Mouse (Mus musculus): ENCODE measurements around the gene Rpl14. TPM values are rescaled to one million over a fixed set of nuclear protein-coding genes. Genes with fewer than 3 reads are reported as not detected.

Rpl14 gene
- polyA plus RNA-seq, 1 experiment from 2014 or later, result 407 TPM

- no peaks in the 10 kb centered on the region for H3K27me3 ChIP-seq (ENCODE audit: control insufficient read depth, insufficient read depth, low read depth, low read length)
- H3K9me3 ChIP-seq (replicated peaks; ENCODE audit: control insufficient read depth, low read length, poor library complexity, severe bottlenecking), result no peaks in the 10 kb centered on the region
- no peak for ATAC-seq
- 84% methylated on average over 5 of the region's 5 CpGs for WGBS
- H3K4me3 ChIP-seq (ENCODE audit: low read depth, low read length), result no peak overlapping the region
- H3K9ac ChIP-seq (ENCODE audit: low read depth, low read length), result no peak overlapping the region
- no peak overlapping the region for H3K27ac ChIP-seq (ENCODE audit: low read length)
- H3K4me1 ChIP-seq (ENCODE audit: control insufficient read depth, insufficient read depth, low read length), result peaks cover 6% of the 10 kb centered on the region
- no peaks in the 10 kb centered on the region for H3K36me3 ChIP-seq (ENCODE audit: control insufficient read depth, insufficient read depth, low read length)
- H3K4me2 ChIP-seq (ENCODE audit: low read length), result no peak overlapping the region
Observed at GRCm38 (mm10) chr9:120566384-120566783, 4.9 kb upstream of the Rpl14 start.

- no peak for ATAC-seq
- WGBS, result 80% methylated on average over 2 of the region's 2 CpGs
- H3K36me3 ChIP-seq (ENCODE audit: control insufficient read depth, insufficient read depth, low read length), result peaks cover 5% of the 10 kb centered on the region
- H3K27ac ChIP-seq (ENCODE audit: low read length), result no peak overlapping the region
- no peaks in the 10 kb centered on the region for H3K9me3 ChIP-seq (replicated peaks; ENCODE audit: control insufficient read depth, low read length, poor library complexity, severe bottlenecking)
- H3K4me1 ChIP-seq (ENCODE audit: control insufficient read depth, insufficient read depth, low read length), result peaks cover 12% of the 10 kb centered on the region
- no peaks in the 10 kb centered on the region for H3K27me3 ChIP-seq (ENCODE audit: control insufficient read depth, insufficient read depth, low read depth, low read length)
- no peak overlapping the region for H3K4me2 ChIP-seq (ENCODE audit: low read length)
- no peak overlapping the region for H3K4me3 ChIP-seq (ENCODE audit: low read depth, low read length)
- H3K9ac ChIP-seq (ENCODE audit: low read depth, low read length), result no peak overlapping the region
Observed at GRCm38 (mm10) chr9:120568917-120569316, 2.3 kb upstream of the Rpl14 start.

GRCm38 (mm10) chr9:120569721-120570333 lies 1.4 kb upstream of the Rpl14 start:
- H3K27me3 ChIP-seq (ENCODE audit: control insufficient read depth, insufficient read depth, low read depth, low read length), result no peaks in the 10 kb centered on the region
- H3K27ac ChIP-seq (ENCODE audit: low read length), result no peak overlapping the region
- no peaks in the 10 kb centered on the region for H3K9me3 ChIP-seq (replicated peaks; ENCODE audit: control insufficient read depth, low read length, poor library complexity, severe bottlenecking)
- 55% methylated on average over 13 of the region's 13 CpGs for WGBS
- no peak overlapping the region for H3K9ac ChIP-seq (ENCODE audit: low read depth, low read length)
- peaks cover 12% of the 10 kb centered on the region for H3K4me1 ChIP-seq (ENCODE audit: control insufficient read depth, insufficient read depth, low read length)
- H3K4me2 ChIP-seq (ENCODE audit: low read length), result no peak overlapping the region
- no peak overlapping the region for H3K4me3 ChIP-seq (ENCODE audit: low read depth, low read length)
- peaks cover 12% of the 10 kb centered on the region for H3K36me3 ChIP-seq (ENCODE audit: control insufficient read depth, insufficient read depth, low read length)
- no peak for ATAC-seq

- ATAC-seq, result no peak
- Histone ChIP-seq H3K36me3 (ENCODE audit: control insufficient read depth, insufficient read depth, low read length) (peaks cover 15% of the 10 kb centered on the region), H3K9ac (ENCODE audit: low read depth, low read length) (no peak overlapping the region), H3K4me1 (ENCODE audit: control insufficient read depth, insufficient read depth, low read length) (peaks cover 12% of the 10 kb centered on the region), H3K4me3 (ENCODE audit: low read depth, low read length) (peak overlapping the region; percentile 74; the same call in 1 of the 2 replicates), H3K4me2 (ENCODE audit: low read length) (peak overlapping the region; percentile 54), H3K27me3 (ENCODE audit: control insufficient read depth, insufficient read depth, low read depth, low read length) (no peaks in the 10 kb centered on the region), H3K27ac (ENCODE audit: low read length) (no peak overlapping the region), H3K9me3 (replicated peaks; ENCODE audit: control insufficient read depth, low read length, poor library complexity, severe bottlenecking) (no peaks in the 10 kb centered on the region)
- WGBS, result 66% methylated on average over 2 of the region's 2 CpGs
Observed at GRCm38 (mm10) chr9:120570334-120570725, 914 bp upstream of the Rpl14 start.

- peak overlapping the region; percentile 78 for H3K9ac ChIP-seq (ENCODE audit: low read depth, low read length)
- no peaks in the 10 kb centered on the region for H3K9me3 ChIP-seq (replicated peaks; ENCODE audit: control insufficient read depth, low read length, poor library complexity, severe bottlenecking)
- H3K4me2 ChIP-seq (ENCODE audit: low read length), result peak overlapping the region; percentile 62
- H3K27me3 ChIP-seq (ENCODE audit: control insufficient read depth, insufficient read depth, low read depth, low read length), result no peaks in the 10 kb centered on the region
- peak; percentile 80 for ATAC-seq
- peaks cover 21% of the 10 kb centered on the region for H3K36me3 ChIP-seq (ENCODE audit: control insufficient read depth, insufficient read depth, low read length)
- peaks cover 19% of the 10 kb centered on the region for H3K4me1 ChIP-seq (ENCODE audit: control insufficient read depth, insufficient read depth, low read length)
- peak overlapping the region; percentile 84 for H3K27ac ChIP-seq (ENCODE audit: low read length)
- peak overlapping the region; percentile 74 for H3K4me3 ChIP-seq (ENCODE audit: low read depth, low read length)
- WGBS, result 1% methylated on average over 49 of the region's 53 CpGs
Observed at GRCm38 (mm10) chr9:120571593-120572385, 545 bp downstream of the Rpl14 start.

- Histone ChIP-seq H3K4me1 (ENCODE audit: control insufficient read depth, insufficient read depth, low read length) (peaks cover 17% of the 10 kb centered on the region), H3K36me3 (ENCODE audit: control insufficient read depth, insufficient read depth, low read length) (peaks cover 21% of the 10 kb centered on the region)
Observed at GRCm38 (mm10) chr9:120575748-120576661, 4.8 kb downstream of the Rpl14 start.

GRCm38 (mm10) chr9:120576662-120577013 lies 5.4 kb downstream of the Rpl14 start:
- Histone ChIP-seq H3K4me3 (ENCODE audit: low read depth, low read length) (peak overlapping the region; percentile 80), H3K36me3 (ENCODE audit: control insufficient read depth, insufficient read depth, low read length) (peaks cover 21% of the 10 kb centered on the region), H3K9ac (ENCODE audit: low read depth, low read length) (no peak overlapping the region), H3K27ac (ENCODE audit: low read length) (peak overlapping the region; percentile 57; the same call in 1 of the 2 replicates), H3K4me2 (ENCODE audit: low read length) (peak overlapping the region; percentile 85), H3K4me1 (ENCODE audit: control insufficient read depth, insufficient read depth, low read length) (peaks cover 17% of the 10 kb centered on the region), H3K9me3 (replicated peaks; ENCODE audit: control insufficient read depth, low read length, poor library complexity, severe bottlenecking) (no peaks in the 10 kb centered on the region), H3K27me3 (ENCODE audit: control insufficient read depth, insufficient read depth, low read depth, low read length) (no peaks in the 10 kb centered on the region)
- WGBS, result 0% methylated on average over 4 of the region's 4 CpGs
- peak; percentile 23; the same call in 1 of the 2 replicates for ATAC-seq

More at GRCm38 (mm10) chr9:120575748-120576661, 4.8 kb downstream of the Rpl14 start:
- no peak for ATAC-seq
- Histone ChIP-seq H3K27me3 (ENCODE audit: control insufficient read depth, insufficient read depth, low read depth, low read length) (no peaks in the 10 kb centered on the region), H3K9me3 (replicated peaks; ENCODE audit: control insufficient read depth, low read length, poor library complexity, severe bottlenecking) (no peaks in the 10 kb centered on the region), H3K4me2 (ENCODE audit: low read length) (peak overlapping the region; percentile 85), H3K4me3 (ENCODE audit: low read depth, low read length) (no peak overlapping the region; the same call in 1 of the 2 replicates), H3K9ac (ENCODE audit: low read depth, low read length) (no peak overlapping the region), H3K27ac (ENCODE audit: low read length) (no peak overlapping the region)
- 66% methylated on average over 6 of the region's 6 CpGs for WGBS

GRCm38 (mm10) chr9:120577133-120577651 lies 5.9 kb downstream of the Rpl14 start:
- Histone ChIP-seq H3K4me1 (ENCODE audit: control insufficient read depth, insufficient read depth, low read length) (peaks cover 17% of the 10 kb centered on the region), H3K4me3 (ENCODE audit: low read depth, low read length) (peak overlapping the region; percentile 80), H3K36me3 (ENCODE audit: control insufficient read depth, insufficient read depth, low read length) (peaks cover 21% of the 10 kb centered on the region), H3K27ac (ENCODE audit: low read length) (peak overlapping the region; percentile 71), H3K27me3 (ENCODE audit: control insufficient read depth, insufficient read depth, low read depth, low read length) (no peaks in the 10 kb centered on the region), H3K9ac (ENCODE audit: low read depth, low read length) (peak overlapping the region; percentile 90), H3K4me2 (ENCODE audit: low read length) (peak overlapping the region; percentile 85), H3K9me3 (replicated peaks; ENCODE audit: control insufficient read depth, low read length, poor library complexity, severe bottlenecking) (no peaks in the 10 kb centered on the region)
- WGBS, result under 1% methylated on average over 43 of the region's 43 CpGs
- peak; percentile 93 for ATAC-seq

Measured in midbrain, embryonic 16.5 days (tissue).